Mouse (Mus musculus) adrenal gland, postnatal 14 days (tissue): Measurements from ENCODE around the gene Arhgap28. TPM values are rescaled to one million over a fixed set of nuclear protein-coding genes. Genes with fewer than 3 reads are reported as not detected.
A peak's percentile ranks its signal among the peaks of the same experiment; 100 is the strongest.

Source experiments
- DNase-seq: peaks from one replicate; pipeline ENCODE4 v3.0.0; 2021; ENCODE audit warnings: mixed read lengths
- total RNA-seq: library from RNA; stranded (reverse); gene quantifications from 2 replicates; pipeline ENCODE4 v1.2.3, GENCODE M21; 2021

Gene Arhgap28
- total RNA-seq, 1 experiment from 2014 or later = 13.2 TPM

GRCm38 (mm10) chr17:67935556-67935955 lies 68.4 kb downstream of the Arhgap28 start:
- DNase-seq = no peak

DNA sequence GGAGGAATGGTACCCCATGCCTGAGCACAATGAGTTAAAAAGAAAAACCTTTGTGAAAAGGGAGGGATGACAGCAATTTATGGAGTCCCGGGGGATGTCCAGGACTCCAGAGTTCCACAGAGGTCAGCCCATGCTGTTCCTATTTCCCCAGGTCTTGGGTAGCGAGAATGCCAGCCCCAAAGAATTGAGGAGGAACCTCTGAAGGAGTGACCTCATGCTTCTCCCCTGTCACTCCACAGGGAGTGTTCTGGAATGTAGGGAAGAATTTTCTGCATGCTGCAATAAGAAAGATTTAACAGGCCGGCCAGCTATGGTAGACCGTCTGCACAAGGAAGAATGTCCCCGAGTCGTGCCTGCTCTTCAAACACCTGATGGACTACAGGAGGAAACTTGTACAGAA lies 72.5 kb downstream of the Arhgap28 start:
- no peak for DNase-seq

DNA sequence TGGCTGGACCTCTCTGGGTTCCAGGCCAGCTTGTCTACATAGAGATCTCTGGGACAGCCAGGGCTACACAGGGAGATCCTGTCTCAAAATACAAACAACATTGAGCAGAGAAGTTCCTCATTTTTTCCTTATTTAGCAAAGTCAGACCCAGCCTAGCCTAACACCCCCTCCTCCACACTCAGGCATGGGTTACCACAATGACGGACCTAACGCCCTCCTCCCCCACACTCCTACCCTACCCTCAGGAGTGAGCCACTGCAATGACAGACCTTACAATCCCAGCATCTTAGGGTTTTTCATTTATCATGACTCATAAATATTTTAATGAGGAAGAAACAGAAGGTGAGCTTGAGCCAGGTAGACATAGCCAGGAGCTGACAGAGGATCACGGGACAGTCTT lies 73.0 kb downstream of the Arhgap28 start:
- no peak for DNase-seq

GRCm38 (mm10) chr17:67930467-67930866 lies 73.5 kb downstream of the Arhgap28 start:
- DNase-seq = no peak

GRCm38 (mm10) chr17:67928280-67928679 lies 75.6 kb downstream of the Arhgap28 start:
- no peak for DNase-seq

GRCm38 (mm10) chr17:67927864-67928263 lies 76.1 kb downstream of the Arhgap28 start:
- DNase-seq = no peak

- no peak for DNase-seq
Measured at GRCm38 (mm10) chr17:67919959-67920358, 84.0 kb downstream of the Arhgap28 start.

- no peak for DNase-seq
Measured at GRCm38 (mm10) chr17:67918201-67918600, 85.7 kb downstream of the Arhgap28 start.

DNA sequence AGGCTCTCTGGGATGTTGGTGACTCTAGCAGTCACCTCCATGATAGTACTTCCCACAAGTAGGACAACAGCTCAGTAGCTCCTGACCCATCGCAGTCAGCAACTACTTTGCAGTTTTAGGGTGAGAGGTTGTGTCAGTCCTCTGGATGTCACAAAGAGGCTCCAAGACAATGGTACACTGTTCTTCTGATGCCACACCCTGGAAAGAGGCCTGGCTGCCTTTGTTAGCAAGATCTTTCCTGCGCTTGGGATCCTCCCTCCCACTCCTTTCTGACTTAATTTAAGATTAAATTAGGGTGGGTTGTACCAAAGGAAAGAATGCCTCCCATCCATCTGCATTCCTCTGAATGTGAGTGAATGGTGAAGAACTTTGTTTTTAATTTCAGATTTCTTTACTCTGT lies 87.0 kb downstream of the Arhgap28 start:
- DNase-seq = no peak

GRCm38 (mm10) chr17:67912640-67913039 lies 91.3 kb downstream of the Arhgap28 start:
- DNase-seq = peak; percentile 89

GRCm38 (mm10) chr17:67912051-67912450 lies 91.9 kb downstream of the Arhgap28 start:
- no peak for DNase-seq

DNA sequence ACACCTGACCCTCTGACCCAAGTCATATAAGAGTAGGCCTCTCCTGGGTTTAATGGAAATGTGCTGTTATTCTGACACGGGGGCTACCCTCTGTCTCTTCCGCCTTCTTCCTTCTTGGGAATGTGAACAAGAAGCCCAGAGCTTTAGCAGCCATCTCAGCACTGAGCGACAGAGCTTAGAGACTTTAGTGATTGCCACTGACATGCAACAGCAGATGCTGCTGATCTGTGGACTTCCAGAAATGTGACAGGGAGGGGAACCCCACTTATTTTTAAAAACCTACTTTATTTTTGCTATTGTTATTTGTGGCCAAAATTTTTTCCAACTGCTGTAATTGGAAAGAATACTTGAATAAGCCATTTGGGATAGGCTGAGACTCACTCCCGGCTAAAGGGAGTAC lies 95.4 kb downstream of the Arhgap28 start:
- DNase-seq = no peak

DNA sequence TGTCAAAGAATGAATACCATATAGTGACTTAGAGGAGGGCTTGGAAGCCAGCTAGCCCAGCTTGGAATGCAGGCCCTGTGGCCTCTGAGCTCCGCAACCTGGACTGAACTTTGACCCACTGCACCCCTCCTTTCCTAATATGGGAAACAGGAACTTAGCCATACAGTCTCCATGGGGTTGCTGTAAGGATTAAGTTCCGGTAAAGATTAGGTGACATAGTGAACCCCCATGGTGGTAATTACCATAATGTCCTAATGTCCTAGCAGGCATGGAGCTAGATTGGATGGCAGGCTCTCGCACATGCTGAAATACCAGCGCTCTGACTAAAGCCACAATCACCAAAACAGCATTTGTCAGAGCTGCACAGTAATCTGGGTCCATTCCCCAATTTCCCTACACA lies 95.8 kb downstream of the Arhgap28 start:
- no peak for DNase-seq

GRCm38 (mm10) chr17:67907532-67908054 lies 96.3 kb downstream of the Arhgap28 start:
- DNase-seq = no peak

GRCm38 (mm10) chr17:67906236-67906635 lies 97.7 kb downstream of the Arhgap28 start:
- DNase-seq = no peak

DNA sequence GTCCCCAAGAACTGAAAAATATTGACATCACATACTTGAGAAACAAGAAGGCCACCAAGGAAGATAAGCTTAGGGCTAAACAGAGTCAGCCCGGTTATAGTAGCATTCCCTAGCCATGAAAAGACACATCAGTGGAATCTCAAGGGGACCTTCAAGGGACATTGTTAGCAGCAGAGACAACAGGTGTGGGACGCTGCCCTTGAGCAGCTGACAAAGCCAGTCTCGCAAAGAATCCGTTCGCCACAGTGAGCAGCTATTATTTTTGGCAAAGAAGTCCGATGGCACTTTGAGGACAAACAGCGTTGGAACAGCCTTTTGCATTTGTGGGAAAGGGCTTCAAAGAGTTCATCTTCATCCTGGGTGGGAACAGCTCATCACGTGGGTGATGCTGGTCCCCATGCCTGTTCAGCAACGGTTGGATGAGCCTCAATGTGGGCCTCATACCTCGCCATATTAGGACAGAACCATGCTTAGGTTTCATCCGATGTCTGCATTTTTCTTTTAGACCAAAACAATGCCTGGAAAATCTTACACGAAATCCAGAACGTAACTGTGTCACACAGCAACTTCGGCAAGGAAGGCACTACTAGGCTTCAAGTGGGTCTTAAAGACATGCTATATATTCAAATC lies 99.5 kb downstream of the Arhgap28 start:
- no peak for DNase-seq

- no peak for DNase-seq
Measured at GRCm38 (mm10) chr17:67902847-67903246, 101.1 kb downstream of the Arhgap28 start.

DNA sequence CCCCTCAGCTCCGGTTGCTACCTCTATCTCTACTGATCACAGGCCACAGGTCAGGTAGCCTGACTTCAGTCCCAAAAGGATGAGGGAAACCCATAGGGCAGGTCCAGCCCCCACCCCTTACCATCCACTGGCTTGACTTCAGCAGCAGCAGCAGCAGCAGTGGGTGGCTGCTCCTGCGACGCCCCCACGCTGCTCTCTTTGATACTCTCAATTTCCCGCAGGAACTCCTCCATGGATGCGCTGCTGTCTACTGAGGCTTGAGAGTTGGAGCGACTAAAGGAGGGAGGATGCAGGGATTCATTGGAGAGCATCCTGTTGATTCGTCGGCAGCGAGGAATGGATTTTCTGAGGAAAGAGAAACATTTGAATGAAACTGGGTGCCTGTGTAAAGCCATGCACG lies 102.8 kb downstream of the Arhgap28 start:
- no peak for DNase-seq

GRCm38 (mm10) chr17:67899376-67899775 lies 104.5 kb downstream of the Arhgap28 start:
- no peak for DNase-seq

DNA sequence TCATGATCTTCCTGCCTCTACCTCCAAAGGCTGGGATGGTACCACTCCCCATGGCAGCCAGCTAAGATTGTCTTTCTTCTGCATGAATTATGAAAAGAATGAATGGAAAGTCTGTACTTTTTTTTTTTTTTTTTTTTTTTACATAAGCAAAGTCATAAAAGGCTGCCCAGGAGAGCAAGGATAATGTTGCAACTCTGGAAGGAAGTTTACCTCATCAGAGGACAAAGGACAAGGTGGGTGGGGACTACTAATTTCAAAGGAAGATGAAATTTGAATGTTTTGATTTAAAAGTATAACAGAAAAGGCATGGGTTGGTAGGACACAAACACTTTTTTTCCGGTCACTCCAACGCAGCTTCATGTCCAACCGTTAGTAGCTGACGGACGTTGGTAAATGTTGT lies 107.5 kb downstream of the Arhgap28 start:
- no peak for DNase-seq

- peak; percentile 45 for DNase-seq
Measured at GRCm38 (mm10) chr17:67889481-67890325, 114.2 kb downstream of the Arhgap28 start.

GRCm38 (mm10) chr17:67888081-67888480 lies 115.8 kb downstream of the Arhgap28 start:
- no peak for DNase-seq

DNA sequence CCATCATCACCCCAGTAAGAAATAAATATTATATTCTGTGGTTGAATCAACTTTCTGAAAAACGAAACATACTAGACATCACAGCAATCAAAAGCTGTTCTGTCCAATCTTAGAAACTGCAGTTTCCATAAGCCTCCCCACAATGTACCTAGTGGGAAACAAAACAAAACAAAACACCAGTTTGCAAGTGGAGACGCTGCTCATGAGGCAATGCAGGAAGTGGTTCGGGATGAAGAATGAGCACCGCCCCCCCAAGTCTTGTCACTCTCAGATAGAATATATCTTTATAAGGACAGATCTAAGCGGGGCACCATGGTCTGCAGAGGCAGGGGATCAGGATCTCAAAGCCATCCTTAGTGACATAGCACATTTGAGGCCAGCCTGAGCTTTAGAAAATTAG lies 117.6 kb downstream of the Arhgap28 start:
- no peak for DNase-seq

DNA sequence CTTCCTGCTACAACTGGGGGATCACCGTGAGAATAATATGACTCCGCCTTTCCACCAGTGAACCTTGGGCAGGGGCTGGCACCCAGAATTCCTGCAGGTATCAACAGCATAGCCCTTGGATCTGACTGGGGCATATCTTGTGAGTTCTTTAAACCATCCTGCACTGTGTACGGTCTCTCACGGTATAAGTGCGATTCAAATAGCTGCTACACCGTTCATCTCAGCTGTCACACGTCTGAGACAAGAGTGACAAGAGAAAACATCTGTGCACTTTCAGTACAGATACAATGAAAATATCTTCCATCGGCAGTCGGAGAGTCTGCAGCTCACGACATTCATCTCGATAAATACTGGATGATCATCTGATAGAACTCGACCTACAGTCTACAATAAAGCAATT lies 126.3 kb downstream of the Arhgap28 start:
- DNase-seq = no peak
